Mouse (Mus musculus) layer of hippocampus, adult 9-11 months (tissue): Measurements from ENCODE around the gene Tvp23b.
A peak's percentile ranks its signal among the peaks of the same experiment; 100 is the strongest.

Experiments
- DNase-seq: peaks from one replicate; pipeline ENCODE4 v3.0.0; 2022

Tvp23b gene

DNA sequence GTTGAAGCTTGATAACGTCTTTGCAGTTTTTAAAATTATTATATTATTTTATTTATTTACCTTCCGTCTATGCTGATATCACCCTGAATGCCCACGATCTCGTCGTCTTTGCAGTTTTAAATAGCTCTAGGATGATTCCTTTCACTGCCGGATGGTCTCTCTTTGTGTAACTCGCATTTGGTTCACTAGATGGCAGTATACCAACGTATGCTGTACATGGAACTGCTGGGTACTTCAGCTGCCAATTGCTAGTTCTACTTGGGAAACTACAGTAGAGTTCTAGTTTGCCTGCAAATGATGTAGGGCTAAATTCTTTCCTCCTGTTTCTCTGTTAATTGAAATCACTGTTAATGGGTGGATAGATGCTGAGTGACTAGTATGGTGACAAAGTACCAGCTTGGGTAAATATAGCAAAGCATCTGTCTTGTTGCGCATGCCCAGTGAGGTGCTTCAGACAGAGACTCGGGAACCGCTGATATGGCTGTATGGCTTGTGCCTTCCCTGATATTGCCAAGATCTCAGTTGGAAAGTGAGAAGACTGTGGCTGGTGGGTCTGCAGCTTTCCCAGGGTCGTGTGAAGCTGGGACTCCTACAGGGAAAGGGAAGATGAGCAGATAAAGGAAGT lies 22.6 kb downstream of the Tvp23b start:
- DNase-seq = peak; percentile 82

DNA sequence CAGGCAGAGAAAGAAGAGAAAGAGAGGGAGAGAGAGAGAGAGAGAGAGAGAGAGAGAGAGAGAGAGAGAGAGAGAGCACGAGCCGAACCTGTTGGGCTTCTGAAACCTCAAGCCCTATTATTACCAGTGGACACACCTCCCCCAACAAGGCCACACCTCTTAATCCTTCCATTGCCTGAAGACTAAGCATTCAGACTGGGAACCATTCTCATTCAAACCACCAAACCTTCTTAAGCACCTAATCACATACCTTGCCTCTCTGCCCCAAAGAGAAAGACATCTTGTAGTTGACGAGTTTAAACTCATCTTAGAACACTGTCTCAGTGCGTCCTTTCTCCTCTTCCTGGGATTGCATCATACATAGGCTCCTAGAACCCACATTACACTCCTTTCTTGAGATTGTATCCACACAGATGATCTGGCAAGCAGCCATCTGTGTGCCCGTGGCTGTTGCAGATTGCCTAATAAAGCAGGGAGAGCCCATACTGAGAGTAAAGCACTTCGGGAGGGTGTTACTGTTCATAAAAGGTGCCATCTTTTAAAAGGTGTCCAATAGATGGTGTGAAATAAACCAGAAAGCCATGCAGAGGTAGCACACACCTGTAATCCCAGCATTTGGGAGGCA lies 24.7 kb downstream of the Tvp23b start:
- no peak for DNase-seq

DNA sequence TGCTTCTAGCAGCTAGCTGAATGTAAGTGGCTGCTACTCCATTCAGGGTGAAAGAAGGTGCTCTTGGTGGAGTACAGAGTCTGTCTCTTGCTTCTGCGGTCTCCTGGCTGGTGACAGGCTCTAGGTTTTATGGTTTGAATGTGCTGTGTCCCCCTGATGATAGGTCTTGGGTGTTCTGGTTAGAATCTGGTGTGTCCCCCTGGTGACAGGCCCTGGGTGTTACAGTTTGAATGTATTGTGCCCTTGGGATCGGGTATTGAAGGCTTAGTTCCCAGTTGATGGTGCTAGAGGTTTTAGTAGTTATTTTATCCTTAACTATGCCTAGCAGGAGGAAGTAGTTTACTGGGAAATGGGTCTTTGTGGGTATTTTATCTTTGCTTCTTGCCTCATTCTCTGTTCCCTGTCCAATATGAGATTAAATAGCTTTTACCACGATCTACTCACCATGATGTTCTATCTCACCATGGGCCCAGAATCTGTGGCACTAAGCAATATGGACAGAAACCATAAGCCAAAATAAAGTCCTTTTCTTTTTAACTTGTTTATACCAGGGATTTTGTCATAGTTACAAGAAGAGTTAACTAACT lies 30.6 kb downstream of the Tvp23b start:
- DNase-seq = no peak

DNA sequence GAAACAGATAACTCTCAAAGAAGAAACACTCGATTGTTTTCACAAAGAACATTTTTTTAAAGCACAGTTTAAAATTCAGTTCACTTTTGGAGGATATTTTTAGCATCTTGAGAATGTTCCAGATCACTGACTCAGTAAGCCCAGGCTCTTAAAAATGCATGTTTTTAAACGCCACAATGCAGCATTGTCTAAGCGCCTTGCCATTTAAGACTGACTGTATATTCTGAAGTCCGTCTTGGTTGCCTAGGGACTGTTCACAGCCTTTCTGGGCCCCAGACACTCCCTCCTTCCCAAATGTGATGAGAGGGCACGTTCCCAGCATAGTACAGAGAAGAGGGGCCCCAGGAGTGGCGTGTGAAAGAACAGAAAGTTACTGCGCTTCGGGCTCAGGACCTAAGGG lies 32.1 kb downstream of the Tvp23b start:
- peak; percentile 17 for DNase-seq

DNA sequence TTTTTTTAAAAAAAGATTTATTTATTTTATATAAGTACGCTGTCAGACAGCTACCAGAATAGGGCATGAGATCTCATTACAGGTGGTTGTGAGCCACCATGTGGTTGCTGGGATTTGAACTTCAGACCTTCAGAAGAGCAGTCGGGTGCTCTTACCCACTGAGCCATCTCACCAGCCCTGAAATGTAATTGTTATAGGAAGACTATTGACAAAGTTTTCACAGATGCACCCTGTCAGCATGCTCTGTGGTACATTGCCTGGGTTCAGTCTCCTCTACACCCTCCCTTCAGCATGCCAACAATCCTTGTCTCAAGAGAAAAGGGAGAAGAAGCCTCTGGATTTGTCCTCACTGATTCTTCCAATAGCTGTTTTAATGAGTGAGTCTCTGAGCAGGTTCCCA lies 33.9 kb downstream of the Tvp23b start:
- DNase-seq = no peak

DNA sequence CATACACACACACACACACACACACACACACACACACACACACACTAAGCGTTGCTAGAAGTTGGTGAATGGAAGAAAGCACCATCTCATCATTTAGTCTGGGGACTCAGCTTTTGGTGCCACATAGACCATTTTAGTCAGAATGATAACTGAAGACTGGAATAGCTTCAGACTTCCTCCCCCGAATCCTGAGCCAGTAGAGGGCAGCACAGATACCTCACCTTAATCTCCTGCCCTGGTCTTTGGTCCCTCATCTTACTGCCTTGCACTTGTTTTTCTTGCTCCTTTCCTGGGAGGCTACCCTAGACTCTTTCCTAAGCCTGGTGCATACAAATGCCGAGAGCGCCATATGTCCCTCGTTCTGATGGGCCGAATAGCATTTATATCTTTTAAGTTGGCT lies 35.3 kb downstream of the Tvp23b start:
- DNase-seq = no peak

DNA sequence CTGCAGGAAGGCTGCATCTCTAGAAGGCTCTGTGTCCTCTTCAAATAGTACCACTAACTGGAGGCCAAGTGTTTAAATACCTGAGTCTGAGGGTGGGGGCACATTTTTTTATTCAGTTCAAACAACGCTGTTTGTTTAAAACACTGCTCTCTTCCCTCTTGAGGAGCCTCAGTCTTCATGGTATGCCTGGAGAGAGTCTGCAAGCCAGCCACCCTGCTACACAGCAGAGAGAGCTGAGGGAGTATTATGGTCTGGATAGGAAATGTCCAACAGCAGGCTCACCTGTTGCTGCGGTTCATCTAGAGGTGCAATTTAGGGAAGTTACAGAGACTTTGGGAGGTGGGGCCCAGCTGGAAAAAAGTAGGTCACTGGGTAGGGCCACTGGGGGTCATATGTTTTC lies 36.2 kb downstream of the Tvp23b start:
- DNase-seq = no peak

DNA sequence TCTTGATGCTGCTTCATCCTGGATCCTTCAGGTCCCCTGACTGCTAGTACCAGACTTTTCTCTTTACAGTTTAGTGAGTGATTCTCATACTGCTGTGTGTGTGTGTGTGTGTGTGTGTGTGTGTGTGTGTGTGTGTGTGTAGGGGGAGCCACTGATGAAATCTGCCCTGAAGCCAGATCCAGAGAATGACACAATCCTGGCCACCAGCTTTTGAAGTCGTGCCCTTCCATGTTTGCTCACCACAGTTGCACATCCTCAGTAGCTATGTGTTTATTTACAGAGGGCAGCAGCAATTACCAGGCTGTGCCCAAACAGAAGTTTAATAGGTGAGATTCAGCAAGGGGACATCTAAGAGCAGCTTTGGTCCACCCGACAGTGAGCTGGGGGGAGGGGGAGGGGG lies 37.5 kb downstream of the Tvp23b start:
- no peak for DNase-seq

DNA sequence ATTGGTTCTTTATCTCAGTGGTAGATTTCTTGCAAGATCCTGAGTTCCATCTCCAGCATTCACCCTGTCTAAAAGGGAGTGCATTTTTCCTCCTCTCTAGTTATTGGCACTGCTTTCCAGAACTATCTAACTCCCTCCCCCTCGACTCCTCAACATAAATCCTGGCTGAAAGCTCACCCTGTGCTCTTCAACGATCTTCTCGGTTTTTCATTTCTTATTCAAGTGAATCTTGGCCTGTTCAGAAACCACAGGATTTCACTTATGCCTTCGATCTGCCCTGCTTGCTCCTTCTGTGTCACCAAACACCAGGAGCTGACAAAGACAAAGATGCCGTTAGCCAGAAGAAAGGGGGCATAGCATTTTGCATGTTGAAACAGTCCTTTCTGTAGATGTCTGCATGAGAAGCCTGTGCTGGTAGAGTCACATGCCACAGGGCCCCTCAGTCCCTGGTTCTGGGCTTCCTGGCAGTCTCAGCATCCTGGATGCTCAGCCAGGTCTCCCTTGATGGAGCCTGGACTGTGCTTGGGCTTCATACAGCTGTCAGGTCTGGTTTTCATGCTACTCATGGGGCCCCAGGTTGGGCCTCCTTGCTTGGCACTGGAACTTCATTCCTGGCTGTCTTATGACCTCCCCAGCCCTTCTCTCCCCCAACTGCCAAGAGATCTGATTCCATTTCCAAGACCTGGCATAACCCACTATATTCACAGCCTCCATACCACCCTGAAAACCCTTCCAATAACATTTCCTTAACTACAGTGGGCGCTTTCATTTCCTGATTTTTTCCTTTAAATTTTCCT lies 40.9 kb downstream of the Tvp23b start:
- no peak for DNase-seq

DNA sequence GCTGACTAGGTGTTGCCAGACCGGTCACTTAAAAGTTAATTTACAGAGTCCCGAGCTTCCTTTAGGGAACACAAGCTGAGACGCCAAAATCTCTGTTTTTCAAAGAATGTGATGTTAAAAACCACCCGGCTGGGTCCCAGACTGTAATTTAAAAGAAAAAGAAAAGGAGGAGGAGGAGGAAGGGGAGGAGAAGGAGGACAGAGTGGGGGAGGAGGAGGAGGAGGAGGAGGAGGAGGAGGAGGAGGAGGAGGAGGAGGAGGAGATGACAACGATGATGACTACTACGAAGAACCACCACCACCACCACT lies 41.4 kb downstream of the Tvp23b start:
- no peak for DNase-seq

DNA sequence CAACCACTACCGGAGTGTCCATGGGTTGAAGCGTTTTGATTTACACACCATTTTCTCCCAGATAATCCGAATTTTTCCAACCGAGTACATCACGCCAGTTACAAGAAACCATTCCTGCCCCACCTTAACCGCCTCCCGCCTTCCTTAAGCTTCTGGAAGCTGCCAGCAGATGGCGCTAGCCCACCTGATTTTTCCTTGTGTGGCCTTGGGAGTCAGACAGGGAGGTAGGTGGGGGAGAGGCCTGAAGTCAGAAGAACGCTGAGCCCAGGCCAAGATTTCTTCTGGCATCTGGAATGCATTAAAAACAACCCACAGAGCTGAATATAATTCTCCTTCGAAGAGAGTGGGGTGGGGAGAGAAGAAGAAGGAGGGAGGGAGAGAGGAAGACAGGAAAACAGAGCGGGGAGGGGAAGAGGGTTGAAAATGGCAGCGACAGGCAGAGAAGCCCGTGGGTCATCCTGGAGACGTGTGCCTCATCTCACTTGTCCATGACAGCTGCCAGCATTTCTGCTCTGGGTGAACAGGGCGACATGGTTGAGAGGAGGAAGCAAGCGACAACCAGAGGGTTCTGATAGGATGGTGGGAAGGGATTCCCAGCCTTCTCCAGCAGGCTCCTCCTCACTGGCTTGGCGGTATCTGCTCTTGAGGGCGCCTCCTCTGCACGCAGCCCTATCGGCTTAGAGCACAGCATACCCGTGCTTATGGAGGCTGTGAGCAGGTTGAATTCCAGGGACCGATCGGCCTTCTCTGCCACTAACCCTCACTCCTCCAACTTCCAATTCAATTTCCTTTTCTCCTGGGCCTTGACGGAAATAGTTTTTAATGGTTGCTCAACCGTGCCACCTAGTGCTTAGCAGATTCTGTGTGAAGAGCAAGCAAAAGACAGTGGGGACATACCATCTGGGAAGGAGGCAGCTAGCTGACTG lies 42.1 kb downstream of the Tvp23b start:
- peak; percentile 88 for DNase-seq

DNA sequence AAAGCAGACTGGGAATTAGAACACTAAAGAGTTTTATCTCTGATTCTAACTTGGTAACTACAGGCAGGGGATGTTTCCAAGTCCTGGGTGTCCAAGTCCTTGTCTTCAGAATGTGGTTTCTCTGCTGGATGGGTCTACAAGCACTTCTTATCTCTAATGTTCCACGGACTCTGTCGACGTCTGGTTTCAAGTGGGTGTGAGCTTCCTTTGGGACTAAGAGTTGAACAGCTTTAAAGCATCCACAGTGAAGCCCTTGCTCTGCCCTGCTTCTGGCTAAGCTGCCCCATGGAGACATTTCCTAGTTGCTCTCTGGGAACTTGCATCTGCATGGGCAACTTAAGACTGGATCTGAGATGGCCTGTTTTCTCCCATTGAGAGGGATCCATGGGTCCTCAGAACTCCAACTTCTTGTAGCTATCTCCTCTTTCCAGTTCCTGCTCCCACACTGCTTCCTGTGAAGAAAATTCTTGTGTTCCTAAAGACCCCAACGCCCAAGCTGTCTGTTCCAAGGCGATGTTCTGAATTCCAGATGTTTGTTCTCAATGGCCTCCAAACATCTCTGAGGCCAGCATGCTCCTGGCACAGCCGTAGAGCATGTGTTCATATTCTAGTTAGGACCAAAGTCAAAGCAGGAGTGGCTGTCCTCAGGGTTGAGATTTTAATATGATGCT lies 45.0 kb downstream of the Tvp23b start:
- no peak for DNase-seq

DNA sequence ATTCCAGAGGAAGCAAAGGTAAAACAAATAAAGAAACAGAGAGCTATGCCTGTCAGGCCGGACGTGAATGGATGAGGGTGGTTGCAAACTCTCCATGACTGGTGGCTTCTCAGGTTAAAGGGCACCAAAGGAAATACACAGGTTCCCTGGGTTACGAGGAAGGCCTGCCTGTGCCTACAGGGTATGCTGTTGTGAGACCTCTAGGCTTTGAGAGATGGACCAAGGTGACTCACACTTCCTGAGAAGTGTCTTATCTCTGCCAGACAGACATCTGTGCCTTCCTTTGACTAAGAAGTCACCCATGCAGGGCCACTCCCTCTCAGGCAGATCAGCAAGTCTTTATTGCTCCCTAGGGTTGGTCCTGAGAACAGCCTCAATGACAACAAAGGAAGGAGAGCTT lies 50.5 kb downstream of the Tvp23b start:
- DNase-seq = no peak

DNA sequence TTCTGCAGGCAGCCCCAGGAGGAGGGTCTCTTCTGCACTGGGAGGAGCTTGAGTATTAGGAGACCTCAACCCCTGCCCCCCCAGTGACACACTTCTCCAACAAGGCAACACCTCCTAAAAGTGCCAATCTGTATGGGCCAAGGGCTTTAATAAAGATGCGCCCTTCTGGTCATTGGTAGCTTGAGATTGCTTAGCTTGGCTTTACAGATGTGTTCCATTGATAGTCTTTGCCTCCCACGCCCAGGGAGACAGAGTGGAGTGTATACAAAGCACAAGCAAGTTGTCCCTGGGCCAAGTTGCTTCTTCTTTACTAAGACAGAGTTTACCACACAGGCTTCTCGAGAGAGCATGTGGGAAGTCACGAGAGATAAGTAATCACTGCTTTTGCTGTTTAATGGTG lies 51.3 kb downstream of the Tvp23b start:
- no peak for DNase-seq

DNA sequence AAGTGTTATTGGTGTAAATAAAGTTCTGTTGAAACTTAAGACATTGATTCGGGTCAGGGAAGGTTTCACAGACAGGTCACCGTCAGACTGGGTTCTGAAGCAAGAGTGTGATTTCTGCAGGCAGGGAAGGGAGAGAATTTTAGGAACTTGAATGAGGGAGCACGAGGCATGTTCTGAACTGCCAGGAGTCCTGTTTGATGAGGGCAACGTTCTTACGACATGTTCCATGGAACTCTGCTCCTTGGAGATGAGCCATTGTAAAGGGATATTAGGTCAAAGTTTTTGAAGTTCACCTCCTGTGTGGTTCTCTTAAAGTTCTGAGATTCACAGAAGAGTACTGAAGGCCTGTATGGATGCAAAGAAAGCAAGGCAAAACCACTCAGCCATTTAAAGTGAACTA lies 51.9 kb downstream of the Tvp23b start:
- DNase-seq = no peak

DNA sequence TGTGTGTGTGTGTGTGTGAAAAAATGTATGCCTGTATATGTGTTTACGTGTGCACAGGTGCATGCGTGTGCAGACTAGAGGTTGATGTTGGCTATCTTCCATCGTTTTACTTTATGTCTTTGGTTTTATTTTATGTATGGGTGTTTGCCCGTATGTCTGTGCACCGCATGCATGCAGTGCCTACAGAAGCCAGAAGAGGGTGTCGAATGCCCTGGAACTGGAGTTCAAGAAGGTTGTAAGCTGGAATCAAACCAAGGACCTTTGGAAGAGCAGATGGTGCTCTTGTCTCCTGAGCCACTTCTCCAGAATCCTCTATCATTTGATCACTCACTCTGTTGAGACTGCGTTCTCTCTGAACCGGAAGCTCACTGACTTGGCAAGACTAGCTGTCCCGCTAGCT lies 53.8 kb downstream of the Tvp23b start:
- DNase-seq = no peak

DNA sequence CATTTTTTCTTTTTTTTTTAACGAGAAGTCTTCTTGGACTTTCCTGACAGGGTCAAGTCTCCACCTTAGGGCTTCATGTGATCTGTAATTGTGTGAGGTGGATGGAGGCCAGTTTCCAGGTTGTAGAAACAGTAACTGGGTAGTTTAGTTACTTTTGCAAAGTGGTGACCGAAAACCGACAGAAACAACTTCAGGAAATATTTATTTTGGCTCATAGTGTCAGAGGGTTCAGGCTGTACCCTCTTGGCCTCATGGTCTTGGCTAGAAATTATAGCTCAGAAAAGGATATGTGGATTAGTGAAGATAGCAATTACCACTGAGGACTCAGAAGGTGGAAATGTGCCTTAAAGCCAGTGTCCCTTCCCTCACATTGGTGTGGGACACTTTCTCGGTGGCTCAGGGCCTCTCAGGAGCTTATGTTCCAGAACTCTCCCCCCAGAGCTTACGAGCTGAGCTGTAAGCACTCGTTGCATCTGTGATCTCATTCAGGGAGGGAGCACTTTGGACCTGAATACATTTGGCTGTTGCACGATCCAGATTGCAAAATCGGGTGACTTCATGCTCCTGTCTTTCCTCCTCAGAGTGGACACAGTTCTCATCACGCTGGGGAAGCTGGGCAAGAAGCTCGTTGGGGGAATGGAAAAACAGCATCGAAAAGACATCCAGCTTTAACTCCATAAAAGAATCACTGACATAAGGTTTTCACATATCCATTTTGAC lies 55.7 kb downstream of the Tvp23b start:
- no peak for DNase-seq

DNA sequence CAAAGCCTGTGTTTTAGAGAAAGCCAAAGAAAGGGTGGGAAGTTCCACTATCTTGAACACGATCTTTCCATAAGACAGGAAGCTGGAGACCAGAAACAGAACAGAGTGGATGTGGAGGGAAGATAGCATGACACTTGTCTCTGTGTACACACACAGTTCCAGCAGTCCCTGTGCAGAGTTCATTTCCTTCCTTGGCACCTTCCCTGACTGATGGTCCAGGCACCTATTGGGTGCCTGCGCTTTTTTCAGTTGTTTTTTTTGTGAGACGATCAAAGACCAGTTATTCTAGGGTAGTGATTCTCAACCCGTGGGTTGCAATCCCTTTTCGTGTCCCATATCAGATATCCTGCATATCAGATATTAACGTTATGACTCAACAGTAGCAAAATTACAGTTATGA lies 58.7 kb downstream of the Tvp23b start:
- no peak for DNase-seq

DNA sequence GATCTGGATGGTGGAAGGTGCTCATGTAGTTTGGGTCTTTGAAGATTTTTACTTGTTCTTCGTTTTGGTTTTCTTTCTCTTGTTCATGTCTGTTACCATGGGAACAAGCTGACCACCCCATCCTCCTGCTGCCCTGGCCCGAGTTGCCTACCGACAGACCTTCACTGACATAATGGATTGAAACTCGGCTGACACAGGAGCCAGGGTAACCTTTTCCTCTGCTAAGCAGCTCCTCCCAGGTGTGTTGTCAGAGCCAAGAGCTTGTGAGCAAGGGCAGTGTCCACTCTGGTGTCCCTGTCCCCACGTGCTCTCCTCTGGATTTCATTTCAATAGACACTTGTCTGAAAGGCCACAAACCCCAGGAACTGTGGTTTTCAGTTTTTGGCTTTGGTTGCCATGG lies 59.7 kb downstream of the Tvp23b start:
- DNase-seq = no peak

DNA sequence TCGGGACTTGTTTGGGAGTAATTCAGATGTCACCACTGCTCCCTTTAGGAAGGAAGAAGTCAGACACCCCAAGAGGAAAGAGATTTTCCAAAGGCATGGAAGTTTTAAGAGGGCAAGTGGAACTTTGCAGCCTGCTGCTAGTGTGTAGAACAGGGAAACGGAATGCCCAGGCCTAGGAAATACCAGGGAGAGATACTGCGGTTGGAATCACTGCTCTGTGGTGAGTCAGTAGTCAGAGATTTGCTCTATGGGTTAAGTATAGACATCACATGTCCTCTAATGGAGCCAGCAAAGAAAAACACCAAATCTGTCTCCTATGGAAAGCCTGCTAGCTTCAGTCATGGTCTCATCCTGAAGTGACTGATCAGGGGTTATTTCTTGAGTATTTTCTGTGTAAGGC lies 60.9 kb downstream of the Tvp23b start:
- DNase-seq = no peak

DNA sequence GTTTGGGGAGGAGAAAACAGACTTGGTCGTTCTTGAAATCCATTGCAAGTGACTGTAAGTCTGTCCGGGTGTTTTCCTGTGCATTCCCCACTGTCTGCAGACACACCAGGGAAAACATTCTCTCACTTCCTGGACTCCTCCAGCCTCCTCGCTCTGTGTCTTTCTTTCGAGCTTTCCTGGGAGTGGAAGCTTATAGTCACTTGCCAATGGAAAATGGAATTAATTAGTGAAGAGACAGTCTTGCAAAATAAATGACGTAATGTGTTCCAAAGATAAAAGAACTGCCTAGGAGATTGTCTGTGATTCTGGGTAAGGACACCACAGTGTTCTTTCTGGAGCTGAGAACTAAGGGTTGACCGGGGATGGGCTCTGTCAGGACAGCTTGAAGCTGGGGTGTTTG lies 64.3 kb downstream of the Tvp23b start:
- no peak for DNase-seq

DNA sequence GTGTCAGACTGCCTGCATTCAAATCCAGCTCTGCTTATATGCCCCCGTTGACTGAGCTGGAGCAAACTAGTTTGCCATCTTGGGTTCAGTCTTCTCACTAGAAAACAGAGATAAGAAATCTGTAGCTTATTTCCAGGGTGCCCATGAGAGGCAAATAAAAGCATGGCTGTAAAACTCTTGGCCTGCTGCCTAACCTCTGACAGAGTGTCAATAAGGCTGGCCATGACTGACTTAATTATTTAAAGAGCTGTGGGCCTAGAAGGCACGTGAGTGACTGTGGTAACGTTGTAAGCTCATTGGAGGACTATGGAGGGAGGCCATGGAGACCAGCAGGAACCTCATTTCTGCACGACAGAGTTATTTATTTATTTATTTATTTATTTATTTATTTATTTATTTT lies 66.3 kb downstream of the Tvp23b start:
- no peak for DNase-seq
